Mouse (Mus musculus) neural tube, embryonic 10.5 days (tissue): ENCODE data around the gene Hyou1.
"Not testable (repeated sequence)": the region's sequence is repeated elsewhere in the genome, so short reads cannot be mapped to it uniquely, and the experiment has no call there.

Source experiments
- DNase-seq: peaks from one replicate; pipeline ENCODE4 v3.0.0-alpha.2; 2017; ENCODE audit warnings: low spot score; ENCODE audit errors: extremely low spot score

Hyou1 gene

DNA sequence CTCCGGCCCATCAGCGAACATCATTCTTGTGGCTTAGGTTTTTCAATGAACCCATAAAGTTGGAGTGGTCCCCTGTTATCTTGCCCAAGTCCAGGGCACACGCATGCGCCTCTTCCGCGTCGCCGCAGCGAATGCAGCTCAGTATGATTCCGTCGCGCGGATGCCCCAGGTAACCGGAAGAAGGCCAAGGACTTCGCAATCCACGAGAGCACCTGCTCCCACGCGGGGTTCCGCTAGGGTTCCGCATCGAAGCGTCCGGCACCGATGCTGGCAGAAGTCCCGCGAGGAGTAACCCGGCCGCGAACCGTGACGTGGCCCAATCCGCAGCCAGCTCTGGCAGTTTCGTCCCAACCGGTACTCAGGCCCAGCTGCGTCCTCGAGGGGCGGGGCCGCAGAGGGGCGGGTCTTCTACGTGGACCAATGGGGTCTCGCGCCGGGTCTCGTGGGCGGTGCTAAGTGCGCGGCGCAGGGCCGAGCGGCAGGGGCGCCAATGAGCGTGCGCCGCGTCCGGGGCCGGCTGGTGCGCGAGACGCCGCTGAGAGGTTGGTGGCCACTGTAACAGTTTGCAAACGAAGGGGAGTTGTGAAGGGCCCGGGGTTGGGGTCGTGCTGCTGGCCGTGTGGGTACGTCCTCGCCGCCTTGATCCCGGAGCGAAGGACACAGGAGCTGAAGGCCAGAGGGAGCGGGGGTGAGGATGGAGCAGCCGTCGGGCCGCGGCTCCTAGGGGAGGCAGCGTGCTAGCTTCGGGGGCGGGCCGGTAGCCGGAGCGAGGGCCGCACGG, at the start of gene Hyou1:
Gene Hyou1 (plus strand): TSS at position 437 of the 781 bp plus-strand sequence.
- peak; percentile 100 for DNase-seq

GRCm38 (mm10) chr9:44330736-44331135, 48.6 kb upstream of the Hyou1 start:
- no peak for DNase-seq

DNA sequence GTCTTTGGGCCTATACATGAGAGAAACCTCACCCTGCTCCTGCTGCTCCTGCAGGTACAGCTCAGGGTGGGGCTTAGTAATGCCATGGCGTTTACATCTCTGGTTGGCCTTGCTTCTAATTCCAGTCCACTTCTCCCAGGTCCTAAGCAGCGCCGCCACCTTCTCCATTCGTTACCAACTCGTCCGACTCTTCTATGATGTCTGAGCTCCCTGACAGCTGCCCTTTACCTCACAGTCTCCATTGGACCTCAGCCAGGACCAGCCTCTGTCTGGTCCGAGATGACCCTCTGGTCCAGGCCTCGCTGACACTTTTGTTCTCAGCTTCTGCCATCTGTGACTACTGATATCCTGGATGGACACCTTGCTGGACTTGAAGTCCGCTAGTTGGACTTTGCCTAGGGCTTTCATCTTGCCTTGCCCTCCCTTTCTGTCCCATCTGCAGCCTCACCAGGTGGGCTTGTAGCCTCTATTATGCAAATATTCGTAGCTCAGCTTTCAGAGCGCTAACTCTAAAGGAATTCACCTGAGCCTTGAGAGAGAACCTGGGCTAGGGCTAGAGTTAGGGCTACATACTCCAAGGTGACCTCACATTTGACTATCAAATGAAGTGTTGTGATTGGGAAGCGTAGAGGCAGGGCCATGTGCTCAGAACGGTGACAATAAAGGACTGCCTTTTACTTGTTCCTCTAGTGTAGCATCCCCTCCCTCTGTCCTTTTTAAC, 46.2 kb upstream of the Hyou1 start:
- DNase-seq: no peak

GRCm38 (mm10) chr9:44334396-44335330, 44.6 kb upstream of the Hyou1 start, which contains the start of gene H2afx:
H2afx (plus strand) TSS chr9:44334694.
- peak; percentile 98 for DNase-seq

- DNase-seq: peak; percentile 78
Measured at GRCm38 (mm10) chr9:44335331-44336092, 43.8 kb upstream of the Hyou1 start.

GRCm38 (mm10) chr9:44336093-44336406, 43.2 kb upstream of the Hyou1 start:
- no peak for DNase-seq

DNA sequence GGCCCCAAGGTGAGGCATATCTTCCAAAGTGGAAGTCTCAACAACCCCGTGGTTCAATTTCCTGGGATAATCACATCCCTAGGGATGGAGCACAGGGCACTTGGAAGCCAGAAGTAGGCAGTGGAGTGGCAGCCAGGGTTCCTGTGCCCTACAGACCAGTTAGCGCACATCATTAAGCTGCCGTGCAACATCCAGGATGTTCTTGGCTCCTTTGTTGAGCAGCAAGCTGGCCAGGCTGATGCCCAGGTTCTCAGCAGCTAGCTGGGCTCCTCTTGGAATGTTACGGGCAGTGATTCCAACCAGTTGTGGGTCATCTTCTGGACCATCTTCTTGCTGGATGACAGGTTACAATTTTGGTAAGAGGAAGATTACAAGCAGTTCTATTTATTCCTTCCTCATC, 42.8 kb upstream of the Hyou1 start:
- not testable (repeated sequence) for DNase-seq

DNA sequence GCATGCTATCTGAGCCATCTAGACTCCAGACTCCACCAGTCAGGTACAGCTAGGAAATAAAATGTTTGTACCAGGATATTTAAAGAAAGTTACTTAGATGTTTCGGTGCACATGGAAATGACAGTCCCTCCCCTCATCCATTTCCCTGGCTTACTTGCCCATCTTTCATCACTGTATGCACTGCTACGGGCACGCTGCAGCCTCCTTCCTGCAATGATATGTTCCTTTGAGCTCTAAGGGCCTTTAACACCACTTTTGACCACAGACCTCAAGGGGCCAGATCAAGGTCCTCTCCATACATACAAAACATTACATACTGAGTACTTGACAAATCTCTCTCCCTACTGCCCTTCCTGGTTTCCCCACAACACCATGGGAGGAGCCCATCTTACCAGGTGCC, 42.3 kb upstream of the Hyou1 start:
- DNase-seq: no peak

DNA sequence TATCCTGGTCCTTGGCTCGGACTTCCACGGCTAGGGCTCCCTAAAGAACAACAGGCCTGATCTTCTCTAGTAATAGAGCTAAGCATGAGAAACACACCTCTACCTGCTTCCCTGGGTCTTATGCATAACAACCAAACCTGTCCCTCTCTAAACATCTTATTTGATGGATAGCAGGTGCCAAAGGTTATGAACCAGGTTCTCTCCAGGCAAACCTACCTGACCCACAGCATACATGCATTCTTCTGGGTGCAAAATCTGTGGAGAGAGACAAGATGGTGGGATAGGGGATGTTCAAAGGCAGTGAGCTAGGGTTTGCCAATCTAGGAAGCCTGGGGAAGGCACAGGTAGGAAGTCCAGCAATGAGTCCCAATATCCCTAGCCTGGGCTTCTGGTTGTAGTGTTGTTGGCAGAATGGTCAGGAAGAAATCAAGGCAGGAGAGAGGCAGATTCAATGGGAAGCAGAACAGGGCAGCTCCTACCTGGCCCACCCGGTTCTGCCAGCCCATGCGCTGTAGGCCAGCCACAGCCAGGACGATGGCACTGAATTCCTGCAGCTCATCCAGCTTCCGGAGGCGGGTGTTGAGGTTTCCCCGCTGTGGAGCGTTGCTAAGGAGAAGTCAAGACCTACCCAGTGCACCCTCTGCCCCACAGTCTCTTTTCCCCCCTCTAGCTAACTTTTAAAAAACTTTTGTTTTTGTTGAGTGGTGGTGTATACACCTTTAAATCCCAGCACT, 41.7 kb upstream of the Hyou1 start:
- DNase-seq: peak; percentile 32

GRCm38 (mm10) chr9:44338574-44338973, 40.7 kb upstream of the Hyou1 start:
- DNase-seq: no peak

- DNase-seq: no peak
Measured at GRCm38 (mm10) chr9:44341487-44341886, 37.8 kb upstream of the Hyou1 start.

- DNase-seq: no peak
Measured at GRCm38 (mm10) chr9:44342173-44342572, 37.1 kb upstream of the Hyou1 start.

DNA sequence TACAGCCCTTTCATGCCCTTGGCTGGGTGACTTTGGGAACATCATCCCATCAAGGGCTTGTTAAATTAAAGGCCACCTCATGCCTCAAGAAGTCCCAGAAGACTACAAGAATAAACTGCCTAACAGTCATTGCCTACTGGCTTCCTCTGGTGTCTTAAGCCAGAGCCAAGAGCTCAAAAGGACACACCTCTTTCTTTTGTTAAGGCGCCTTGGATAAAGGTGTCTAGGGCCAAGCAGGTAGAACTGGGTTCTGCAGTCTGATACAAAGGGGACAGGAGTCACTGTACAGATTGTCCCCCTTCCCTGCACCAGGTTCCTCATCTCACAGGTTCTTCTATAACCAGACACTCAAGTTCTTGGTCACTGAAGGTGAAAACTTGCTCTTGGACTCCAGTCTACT, 36.7 kb upstream of the Hyou1 start:
- no peak for DNase-seq

- no peak for DNase-seq
Measured at GRCm38 (mm10) chr9:44343290-44343689, 36.0 kb upstream of the Hyou1 start.

- peak; percentile 95 for DNase-seq
Measured at GRCm38 (mm10) chr9:44343781-44344421, 35.4 kb upstream of the Hyou1 start, which contains the start of gene Hmbs. Hmbs (minus strand) TSS chr9:44344228.

DNA sequence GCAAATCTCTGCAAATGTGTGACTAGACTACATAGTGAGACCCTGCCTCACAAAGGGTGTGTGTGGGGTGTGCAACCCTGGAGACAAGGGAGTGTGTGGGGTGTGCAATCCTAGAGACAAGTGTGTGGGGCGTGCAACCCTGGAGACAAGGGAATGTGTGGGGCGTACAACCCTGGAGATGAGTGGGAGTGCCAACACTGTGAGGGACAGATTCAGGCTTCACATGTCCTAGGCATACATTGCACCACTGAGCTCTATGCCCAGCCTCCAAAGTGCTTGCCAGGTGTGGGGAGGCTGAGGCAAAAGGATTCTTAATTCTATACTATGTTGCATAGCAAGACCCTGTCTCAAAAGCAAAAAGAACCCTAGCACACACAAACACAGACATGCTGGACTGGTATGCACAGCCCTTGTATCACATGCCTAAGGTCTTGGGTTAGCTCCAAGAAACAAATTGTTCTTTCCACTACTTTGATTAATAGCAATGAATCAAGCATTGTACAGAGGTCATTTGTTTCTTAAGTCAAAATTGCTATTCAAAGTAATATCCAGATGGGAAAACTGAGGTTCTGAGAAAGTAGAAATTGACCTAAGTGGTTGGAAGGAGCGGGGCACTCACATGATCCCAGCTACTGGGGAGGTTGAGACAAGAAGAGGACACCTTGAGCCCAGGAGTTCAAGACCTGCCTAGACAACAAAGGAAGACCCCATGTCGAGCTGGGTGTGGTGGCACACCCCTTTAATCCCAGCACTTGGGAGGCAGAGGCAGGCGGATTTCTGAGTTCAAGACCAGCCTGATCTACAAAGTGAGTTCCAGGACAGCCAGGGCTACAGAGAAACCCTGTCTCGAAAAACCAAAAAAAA, 33.5 kb upstream of the Hyou1 start:
- DNase-seq: no peak

- no peak for DNase-seq
Measured at GRCm38 (mm10) chr9:44347166-44347565, 32.1 kb upstream of the Hyou1 start.

- no peak for DNase-seq
Measured at GRCm38 (mm10) chr9:44347621-44348020, 31.7 kb upstream of the Hyou1 start.

DNA sequence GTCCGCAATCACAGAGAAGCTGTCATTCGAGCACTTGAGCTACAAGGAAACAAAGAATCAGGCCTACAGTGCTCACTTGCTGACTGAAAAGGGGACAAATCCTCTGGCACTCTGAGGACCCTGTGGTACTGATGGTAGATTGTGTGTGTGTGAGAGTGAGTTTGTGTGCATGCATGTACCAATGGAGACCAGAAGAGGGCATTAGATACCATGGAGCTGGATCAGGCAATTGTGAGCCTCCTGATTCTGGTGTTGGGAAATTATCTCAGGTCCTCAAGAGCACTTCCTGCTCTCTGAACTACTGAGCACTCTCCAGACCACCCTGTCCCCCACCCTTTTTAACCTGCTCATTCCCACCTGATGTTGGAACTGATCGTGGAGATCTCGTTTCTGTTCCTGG, 30.7 kb upstream of the Hyou1 start:
- DNase-seq: no peak
